Comparison of ENCODE assay signal across 8 mouse cellular contexts in the genomic region with DNA sequence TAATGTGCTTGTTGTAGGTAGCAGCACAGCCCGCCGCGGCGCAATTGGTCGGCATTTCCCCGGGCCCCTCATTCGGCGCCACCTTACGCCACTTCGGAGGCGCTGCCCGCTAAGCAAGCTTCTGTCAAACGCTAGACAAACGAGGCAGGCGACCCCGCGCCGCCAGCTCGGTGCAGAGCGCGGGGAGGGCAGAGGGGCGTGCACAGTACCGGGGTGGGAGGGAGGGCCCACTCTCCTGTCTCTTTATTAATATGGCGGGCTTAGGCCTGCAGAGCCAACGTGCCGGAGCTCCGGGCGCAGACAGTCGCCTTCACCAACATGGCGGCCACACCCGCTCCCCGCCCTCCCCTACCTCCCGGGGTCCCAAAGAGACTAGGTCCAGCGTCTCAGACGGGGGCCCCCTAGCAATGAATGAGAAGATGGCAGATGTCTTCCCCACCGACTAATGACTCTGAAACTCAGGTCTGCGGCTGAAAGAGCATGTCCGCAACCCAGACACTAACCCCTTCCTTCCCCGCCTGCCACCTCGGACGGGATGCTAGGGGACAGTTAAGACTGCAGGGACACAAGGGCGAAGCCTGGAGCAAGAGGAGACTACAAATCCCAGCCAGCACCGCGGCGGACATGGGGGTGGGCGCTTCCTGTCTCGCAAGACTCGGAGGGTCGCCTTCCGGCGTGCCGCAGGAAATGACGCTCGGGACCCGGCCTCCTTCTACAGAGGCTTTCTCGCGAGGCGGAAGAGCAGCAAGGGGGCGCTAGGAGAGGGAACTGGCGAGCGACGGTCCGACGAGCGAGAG. TPM values are rescaled to one million over a fixed set of nuclear protein-coding genes. Genes with fewer than 3 reads are reported as not detected.
DNase-seq lines count a peak whose midpoint lies in the region; ATAC-seq lines count a peak whose summit lies in the region.

A gene (minus strand): TSS at position 223 of the 797 bp plus-strand sequence.
A gene (plus strand): TSS at position 739 of the 797 bp plus-strand sequence.

- H3K4me1 ChIP-seq in heart, embryonic 14.5 days (ENCODE audit: control insufficient read depth in 2 of 2, insufficient read depth in 2 of 2, low read length in 2 of 2) = peaks cover 2 to 33% of the 10 kb centered on the region in 2 experiments
- H3K4me1 ChIP-seq in liver, embryonic 13.5 days (replicated peaks) = peaks cover 51% of the 10 kb centered on the region
- H3K4me1 ChIP-seq in stomach, embryonic 16.5 days (ENCODE audit: control insufficient read depth, insufficient read depth, low read length) = peaks cover 23% of the 10 kb centered on the region

- H3K9ac ChIP-seq in heart, embryonic 14.5 days (ENCODE audit: low read length) = peak within 1 kb of the TSS; percentile 93
- H3K9ac ChIP-seq in liver, embryonic 13.5 days = peak within 1 kb of the TSS; percentile 99
- H3K9ac ChIP-seq in stomach, embryonic 16.5 days (ENCODE audit: low read length) = peak within 1 kb of the TSS; percentile 96

- H3K4me3 ChIP-seq in heart, embryonic 14.5 days (ENCODE audit: control insufficient read depth in 1 of 2, insufficient read depth in 1 of 2, low read depth in 1 of 2, low read length in 2 of 2) = peak within 1 kb of the TSS; percentile 75 to 85
- peak within 1 kb of the TSS; percentile 96 for H3K4me3 ChIP-seq in liver, embryonic 13.5 days (replicated peaks)
- H3K4me3 ChIP-seq in stomach, embryonic 16.5 days (replicated peaks; ENCODE audit: low read length) = peak within 1 kb of the TSS; percentile 96

- no peaks in the 10 kb centered on the region for H3K9me3 ChIP-seq in heart, embryonic 14.5 days (ENCODE audit: control insufficient read depth, low read length)
- no peaks in the 10 kb centered on the region for H3K9me3 ChIP-seq in liver, embryonic 13.5 days (replicated peaks)
- H3K9me3 ChIP-seq in stomach, embryonic 16.5 days (replicated peaks; ENCODE audit: control insufficient read depth, low read length) = no peaks in the 10 kb centered on the region

- peak; percentile 86 for ATAC-seq in CD4-positive, CD25-positive, alpha-beta regulatory T cell, adult 4 months
- ATAC-seq in heart, embryonic 14.5 days (ENCODE audit: insufficient number of reproducible peaks, insufficient read depth, low FRiP score, low read depth) = peak; percentile 98
- ATAC-seq in liver, embryonic 13.5 days (ENCODE audit: low read depth) = peak; percentile 97
- peak; percentile 98 for ATAC-seq in stomach, embryonic 16.5 days (ENCODE audit: insufficient read depth, low FRiP score)

- no peaks in the 10 kb centered on the region for H3K27me3 ChIP-seq in heart, embryonic 14.5 days (ENCODE audit: control insufficient read depth, insufficient read depth, low read length)
- H3K27me3 ChIP-seq in liver, embryonic 13.5 days = no peaks in the 10 kb centered on the region
- no peaks in the 10 kb centered on the region for H3K27me3 ChIP-seq in stomach, embryonic 16.5 days (ENCODE audit: control insufficient read depth, insufficient read depth, low read length)

- H3K27ac ChIP-seq in heart, embryonic 14.5 days (replicated peaks in 1 of 2; ENCODE audit: control insufficient read depth in 1 of 2, insufficient read depth in 1 of 2, low read depth in 2 of 2, low read length in 2 of 2) = peak within 1 kb of the TSS; percentile 98
- peak within 1 kb of the TSS; percentile 99 for H3K27ac ChIP-seq in liver, embryonic 13.5 days
- H3K27ac ChIP-seq in stomach, embryonic 16.5 days (ENCODE audit: low read length) = peak within 1 kb of the TSS; percentile 99

- peak within 1 kb of the TSS; percentile 89 for H3K4me2 ChIP-seq in heart, embryonic 14.5 days (ENCODE audit: low read length)
- H3K4me2 ChIP-seq in liver, embryonic 13.5 days = peak within 1 kb of the TSS; percentile 80
- peak within 1 kb of the TSS; percentile 80 for H3K4me2 ChIP-seq in stomach, embryonic 16.5 days (ENCODE audit: low read depth, low read length)

- under 1% methylated on average over 65 of the region's 65 CpGs for WGBS in heart, embryonic 14.5 days
- under 1% methylated on average over 65 of the region's 65 CpGs for WGBS in liver, embryonic 13.5 days (ENCODE audit: insufficient replicate concordance)
- WGBS in stomach, embryonic 16.5 days = under 1% methylated on average over 63 of the region's 65 CpGs

- DNase-seq in c-Kit-negative CD71-positive TER-119-positive erythroid progenitor cells, embryonic 14.5 days (ENCODE audit: low read depth, low spot score) = peak; percentile 90
- DNase-seq in fibroblast of lung, adult 2 months (ENCODE audit: low read depth) = peak; percentile 97
- DNase-seq in kidney, postnatal 14 days = peak; percentile 99
- peak; percentile 97 for DNase-seq in liver, embryonic 13.5 days
- peak; percentile 97 for DNase-seq in neural tube, embryonic 10.5 days (ENCODE audit: extremely low spot score, low spot score)

- H3K36me3 ChIP-seq in heart, embryonic 14.5 days (ENCODE audit: control insufficient read depth, insufficient read depth, low read length) = peaks cover 10% of the 10 kb centered on the region
- peaks cover 18% of the 10 kb centered on the region for H3K36me3 ChIP-seq in liver, embryonic 13.5 days
- no peaks in the 10 kb centered on the region for H3K36me3 ChIP-seq in stomach, embryonic 16.5 days (ENCODE audit: control insufficient read depth, insufficient read depth, low read length)

RNA-seq across cellular contexts. Expression of the first gene that starts in this region (rescaled TPM):
- 10 to 100 TPM; 12.2 to 16.8 TPM for polyA plus RNA-seq in CD4-positive, CD25-positive, alpha-beta regulatory T cell, adult 4 months (2017; shearing (Covaris generic))
- 8.1 and 14.1 TPM in 2 replicates for polyA plus RNA-seq in heart, embryonic 14.5 days (2014; fragmentation: Nextera tagmentation; extraction: Ambion mirVana)
- polyA plus RNA-seq in liver, embryonic 13.5 days (2015; fragmentation: Nextera tagmentation; extraction: Ambion mirVana) = 7.0 and 9.0 TPM in 2 replicates
- 21.3 and 24.1 TPM in 2 replicates for polyA plus RNA-seq in stomach, embryonic 16.5 days (2015; fragmentation: Nextera tagmentation; extraction: Ambion mirVana)

RNA-seq across cellular contexts. Expression of the second gene that starts in this region (rescaled TPM):
- 10 to 100 TPM; 33.8 to 39.0 TPM for polyA plus RNA-seq in CD4-positive, CD25-positive, alpha-beta regulatory T cell, adult 4 months (2017; shearing (Covaris generic))
- polyA plus RNA-seq in heart, embryonic 14.5 days (2014; fragmentation: Nextera tagmentation; extraction: Ambion mirVana) = 18.8 and 19.1 TPM in 2 replicates
- 6.6 and 7.9 TPM in 2 replicates for polyA plus RNA-seq in liver, embryonic 13.5 days (2015; fragmentation: Nextera tagmentation; extraction: Ambion mirVana)
- 19.7 and 20.5 TPM in 2 replicates for polyA plus RNA-seq in stomach, embryonic 16.5 days (2015; fragmentation: Nextera tagmentation; extraction: Ambion mirVana)

Comparison
In these comparisons a context has a peak if more than half of its experiments do, and no peak if none do; other contexts are left out.
1. Peak in every context shown above with its lines: DNase-seq, ATAC-seq, H3K4me3 ChIP-seq and H3K27ac ChIP-seq.